In genomic region chr8:110818593-110818992, GRCm38 (mm10) we compare ENCODE assay signal across 18 mouse cellular contexts. TPM values are rescaled to one million over a fixed set of nuclear protein-coding genes. Genes with fewer than 3 reads are reported as not detected.
DNase-seq lines count a peak whose midpoint lies in the region; ATAC-seq and TF ChIP-seq lines count a peak whose summit lies in the region.
"Had no signal": no experiment of that assay in that cellular context is flagged by ENCODE, and none has a peak within 500 bp of the region (broad histone marks: within the 10 kb centered on the region; RNA-seq: fewer than 3 reads in every experiment).

No protein-coding gene starts in this region.

- peaks cover 96% of the 10 kb centered on the region for H3K36me3 ChIP-seq in forebrain, postnatal 0 days (ENCODE audit: insufficient read depth)
- H3K36me3 ChIP-seq in forebrain, embryonic 12.5 days (replicated peaks) = peaks cover 99% of the 10 kb centered on the region
- H3K36me3 ChIP-seq in kidney, embryonic 14.5 days (ENCODE audit: control insufficient read depth, insufficient read depth, low read length) = peaks cover 100% of the 10 kb centered on the region

- H3K9me3 ChIP-seq in forebrain, postnatal 0 days (ENCODE audit: low read length) = no peaks in the 10 kb centered on the region
- H3K9me3 ChIP-seq in forebrain, embryonic 12.5 days = no peaks in the 10 kb centered on the region
- no peaks in the 10 kb centered on the region for H3K9me3 ChIP-seq in kidney, embryonic 14.5 days (ENCODE audit: control insufficient read depth, low read length)
- H3K9me3 ChIP-seq: embryonic facial prominence, embryonic 15.5 days; midbrain, embryonic 15.5 days; neural tube, embryonic 13.5 days had no signal

- peak; percentile 37 for DNase-seq in forebrain, postnatal 0 days
- DNase-seq in kidney, postnatal 14 days = peak; percentile 61
- DNase-seq in 3T3-L1 (ENCODE audit: low read depth, low spot score) = peak; percentile 91
- peak; percentile 41 for DNase-seq in brain, embryonic 14.5 days (ENCODE audit: low read depth)
- DNase-seq in right cerebral cortex, postnatal 25 days = no peak
- no peak for DNase-seq in urinary bladder, adult 18-20 months (ENCODE audit: low spot score in 2 of 2)
- DNase-seq: adrenal gland, adult 2 months; cerebellum, postnatal 25 days; heart, postnatal 36 days; layer of hippocampus, postnatal 36 days; retina, postnatal 1 day had no signal

- no peak overlapping the region for H3K4me3 ChIP-seq in forebrain, postnatal 0 days (ENCODE audit: low read depth, low read length)
- no peak overlapping the region for H3K4me3 ChIP-seq in forebrain, embryonic 12.5 days (replicated peaks)
- no peak overlapping the region for H3K4me3 ChIP-seq in kidney, embryonic 14.5 days (ENCODE audit: low read length)
- H3K4me3 ChIP-seq: embryonic facial prominence, embryonic 15.5 days; midbrain, embryonic 15.5 days; neural tube, embryonic 13.5 days had no signal

- H3K27ac ChIP-seq in forebrain, postnatal 0 days (ENCODE audit: low read depth, low read length) = no peak overlapping the region
- H3K27ac ChIP-seq in forebrain, embryonic 12.5 days = no peak overlapping the region
- no peak overlapping the region for H3K27ac ChIP-seq in kidney, embryonic 14.5 days (ENCODE audit: low read depth, low read length)
- H3K27ac ChIP-seq: embryonic facial prominence, embryonic 15.5 days; midbrain, embryonic 15.5 days; neural tube, embryonic 13.5 days had no signal

- no peak for TF ChIP-seq POLR2A in brain, embryonic 14.5 days (IDR thresholded peaks at IDR 0.05; ENCODE audit: borderline replicate concordance, extremely low read depth, insufficient read depth, insufficient read length, poor library complexity, severe bottlenecking)

- no peak overlapping the region for H3K4me2 ChIP-seq in forebrain, postnatal 0 days (ENCODE audit: low read depth)
- H3K4me2 ChIP-seq in forebrain, embryonic 12.5 days = no peak overlapping the region
- H3K4me2 ChIP-seq in kidney, embryonic 14.5 days (replicated peaks; ENCODE audit: low read depth, low read length) = no peak overlapping the region
- H3K4me2 ChIP-seq: embryonic facial prominence, embryonic 15.5 days; midbrain, embryonic 15.5 days; neural tube, embryonic 13.5 days had no signal

- WGBS in forebrain, postnatal 0 days = 82% methylated on average over 3 of the region's 3 CpGs
- WGBS in forebrain, embryonic 12.5 days = 89% methylated on average over 3 of the region's 3 CpGs
- WGBS in kidney, embryonic 14.5 days = 82% methylated on average over 3 of the region's 3 CpGs

- H3K27me3 ChIP-seq in forebrain, postnatal 0 days (ENCODE audit: insufficient read depth, low read length) = no peaks in the 10 kb centered on the region
- H3K27me3 ChIP-seq in forebrain, embryonic 12.5 days = no peaks in the 10 kb centered on the region
- no peaks in the 10 kb centered on the region for H3K27me3 ChIP-seq in kidney, embryonic 14.5 days (ENCODE audit: control insufficient read depth, insufficient read depth, low read length)
- H3K27me3 ChIP-seq: embryonic facial prominence, embryonic 15.5 days; midbrain, embryonic 15.5 days; neural tube, embryonic 13.5 days had no signal

- no peak for ATAC-seq in forebrain, postnatal 0 days
- no peak for ATAC-seq in forebrain, embryonic 12.5 days (ENCODE audit: low FRiP score)
- ATAC-seq in kidney, embryonic 14.5 days (ENCODE audit: low FRiP score, low TSS enrichment) = no peak
- ATAC-seq: inflammation-experienced regulatory T-cells, adult 6 months; midbrain, embryonic 15.5 days had no signal

- no peak overlapping the region for H3K9ac ChIP-seq in forebrain, postnatal 0 days
- H3K9ac ChIP-seq in forebrain, embryonic 12.5 days = no peak overlapping the region
- H3K9ac ChIP-seq in kidney, embryonic 14.5 days (ENCODE audit: low read depth, low read length) = no peak overlapping the region
- H3K9ac ChIP-seq: embryonic facial prominence, embryonic 15.5 days; midbrain, embryonic 15.5 days; neural tube, embryonic 13.5 days had no signal

- TF ChIP-seq CTCF in forebrain, postnatal 0 days (IDR thresholded peaks at IDR 0.05; ENCODE audit: low read depth) = peak; percentile 38; the same call in 1 of the 2 replicates
- TF ChIP-seq CTCF in brain, embryonic 14.5 days (IDR thresholded peaks at IDR 0.05; ENCODE audit: borderline replicate concordance, extremely low read depth, insufficient read depth, insufficient read length) = no peak; the same call in 1 of the 2 replicates

- H3K4me1 ChIP-seq in forebrain, postnatal 0 days (ENCODE audit: insufficient read depth) = no peaks in the 10 kb centered on the region
- H3K4me1 ChIP-seq in forebrain, embryonic 12.5 days = no peaks in the 10 kb centered on the region
- no peaks in the 10 kb centered on the region for H3K4me1 ChIP-seq in kidney, embryonic 14.5 days (ENCODE audit: control insufficient read depth, insufficient read depth, low read length)
- H3K4me1 ChIP-seq: embryonic facial prominence, embryonic 15.5 days; midbrain, embryonic 15.5 days; neural tube, embryonic 13.5 days had no signal

RNA-seq across cellular contexts. Expression of gene Il34, which starts 12.9 kb away (rescaled TPM):
- 10.2 and 11.1 TPM in 2 replicates for total RNA-seq in forebrain, postnatal 0 days (2014; rRNA removed)
- 8.8 and 9.1 TPM in 2 replicates for polyA plus RNA-seq in forebrain, postnatal 0 days (2015; fragmentation: Nextera tagmentation; extraction: Ambion mirVana)
- polyA plus RNA-seq in forebrain, embryonic 12.5 days (2016; fragmentation: Nextera tagmentation; extraction: Ambion mirVana) = 0.26 and 0.63 TPM in 2 replicates
- 0.50 and 1.7 TPM in 2 replicates for polyA plus RNA-seq in kidney, embryonic 14.5 days (2014; fragmentation: Nextera tagmentation; extraction: Ambion mirVana)
- 3.1 and 3.9 TPM in 2 replicates for polyA plus RNA-seq in brain, embryonic 14.5 days (2012; rRNA removed)
- polyA plus RNA-seq: inflammation-experienced regulatory T-cells, adult 6 months; limb, embryonic 11.5 days had no signal

RNA-seq across cellular contexts. Expression of gene Cog4, which starts 27.8 kb away (rescaled TPM):
- 50.5 and 63.5 TPM in 2 replicates for total RNA-seq in forebrain, postnatal 0 days (2014; rRNA removed)
- polyA plus RNA-seq in forebrain, postnatal 0 days (2015; fragmentation: Nextera tagmentation; extraction: Ambion mirVana) = 35.2 and 45.3 TPM in 2 replicates
- 64.5 and 73.6 TPM in 2 replicates for polyA plus RNA-seq in forebrain, embryonic 12.5 days (2016; fragmentation: Nextera tagmentation; extraction: Ambion mirVana)
- 40.4 and 69.3 TPM in 2 replicates for polyA plus RNA-seq in kidney, embryonic 14.5 days (2014; fragmentation: Nextera tagmentation; extraction: Ambion mirVana)
- polyA plus RNA-seq in brain, embryonic 14.5 days (2012; rRNA removed) = 37.0 and 44.9 TPM in 2 replicates

RNA-seq across cellular contexts. Expression of gene Sf3b3, which starts 28.0 kb away (rescaled TPM):
- total RNA-seq in forebrain, postnatal 0 days (2014; rRNA removed) = 80.3 and 99.2 TPM in 2 replicates
- 52.9 and 64.8 TPM in 2 replicates for polyA plus RNA-seq in forebrain, postnatal 0 days (2015; fragmentation: Nextera tagmentation; extraction: Ambion mirVana)
- 187 and 189 TPM in 2 replicates for polyA plus RNA-seq in forebrain, embryonic 12.5 days (2016; fragmentation: Nextera tagmentation; extraction: Ambion mirVana)
- 96.9 and 180 TPM in 2 replicates for polyA plus RNA-seq in kidney, embryonic 14.5 days (2014; fragmentation: Nextera tagmentation; extraction: Ambion mirVana)
- 72.0 and 81.3 TPM in 2 replicates for polyA plus RNA-seq in brain, embryonic 14.5 days (2012; rRNA removed)

Comparison
In these comparisons a context has a peak if more than half of its experiments do, and no peak if none do; other contexts are left out.
1. DNase-seq: peak in forebrain, postnatal 0 days (single experiment), kidney, postnatal 14 days (single experiment), 3T3-L1 (single experiment) and brain, embryonic 14.5 days (single experiment); none in right cerebral cortex, postnatal 25 days (single experiment) and urinary bladder, adult 18-20 months (0 of 2).